24 mouse cellular contexts compared by ENCODE assay signal in genomic region chr11:87599395-87600089, GRCm38 (mm10). TPM values are rescaled to one million over a fixed set of nuclear protein-coding genes. Genes with fewer than 3 reads are reported as not detected.
A peak's percentile ranks its signal among the peaks of the same experiment; 100 is the strongest.
DNase-seq lines count a peak whose midpoint lies in the region; ATAC-seq lines count a peak whose summit lies in the region.
"Had no signal": no experiment of that assay in that cellular context is flagged by ENCODE, and none has a peak within 500 bp of the region (broad histone marks: within the 10 kb centered on the region; RNA-seq: fewer than 3 reads in every experiment).

No protein-coding gene starts in this region.

- H3K4me1 ChIP-seq in kidney, embryonic 15.5 days = peaks cover 28% of the 10 kb centered on the region
- peaks cover 17% of the 10 kb centered on the region for H3K4me1 ChIP-seq in stomach, embryonic 15.5 days
- H3K4me1 ChIP-seq in hindbrain, embryonic 12.5 days = peaks cover 27% of the 10 kb centered on the region

- 92% methylated on average over 13 of the region's 13 CpGs for WGBS in kidney, embryonic 15.5 days
- 83% methylated on average over 13 of the region's 13 CpGs for WGBS in stomach, embryonic 15.5 days
- WGBS in hindbrain, embryonic 12.5 days = 93% methylated on average over 13 of the region's 13 CpGs

- ATAC-seq in kidney, embryonic 15.5 days (replicated peaks; ENCODE audit: low FRiP score) = no peak
- no peak for ATAC-seq in stomach, embryonic 15.5 days (ENCODE audit: insufficient read depth, low FRiP score, low read depth)
- no peak for ATAC-seq in hindbrain, embryonic 12.5 days (ENCODE audit: low FRiP score)
- ATAC-seq: hindbrain, postnatal 0 days; midbrain, embryonic 13.5 days had no signal

- H3K27me3 ChIP-seq in kidney, embryonic 15.5 days = no peaks in the 10 kb centered on the region
- no peaks in the 10 kb centered on the region for H3K27me3 ChIP-seq in stomach, embryonic 15.5 days (replicated peaks)
- H3K27me3 ChIP-seq in hindbrain, embryonic 12.5 days = no peaks in the 10 kb centered on the region
- H3K27me3 ChIP-seq: CH12.LX; heart, embryonic 15.5 days; liver, embryonic 13.5 days; lung, embryonic 15.5 days; midbrain, embryonic 13.5 days; neural tube, embryonic 12.5 days had no signal

- peak; percentile 37 for DNase-seq in cerebellum, adult 9-11 months
- no peak for DNase-seq in cerebellum, postnatal 4 days (ENCODE audit: low spot score in 2 of 2)
- peak; percentile 9 for DNase-seq in kidney, postnatal 14 days
- DNase-seq in adipocyte (ENCODE audit: low spot score) = peak; percentile 52
- DNase-seq: cerebellum, postnatal 25 days; gastrocnemius, postnatal 10 days; heart, postnatal 4 days; liver, embryonic 13.5 days; right cerebral cortex, postnatal 4 days; thymus, postnatal 14 days had no signal

- H3K9me3 ChIP-seq in kidney, embryonic 15.5 days (replicated peaks) = no peaks in the 10 kb centered on the region
- no peaks in the 10 kb centered on the region for H3K9me3 ChIP-seq in stomach, embryonic 15.5 days
- no peaks in the 10 kb centered on the region for H3K9me3 ChIP-seq in hindbrain, embryonic 12.5 days (replicated peaks)
- H3K9me3 ChIP-seq: forebrain, embryonic 10.5 days; heart, embryonic 15.5 days; liver, embryonic 13.5 days; lung, embryonic 15.5 days; midbrain, embryonic 13.5 days; neural tube, embryonic 12.5 days had no signal

- H3K9ac ChIP-seq in kidney, embryonic 15.5 days = no peak overlapping the region
- H3K9ac ChIP-seq in stomach, embryonic 15.5 days = no peak overlapping the region
- no peak overlapping the region for H3K9ac ChIP-seq in hindbrain, embryonic 12.5 days
- H3K9ac ChIP-seq: heart, embryonic 15.5 days; liver, embryonic 13.5 days; lung, embryonic 15.5 days; midbrain, embryonic 13.5 days; neural tube, embryonic 12.5 days had no signal

- peaks cover 81% of the 10 kb centered on the region for H3K36me3 ChIP-seq in kidney, embryonic 15.5 days
- peaks cover 72% of the 10 kb centered on the region for H3K36me3 ChIP-seq in stomach, embryonic 15.5 days
- peaks cover 76% of the 10 kb centered on the region for H3K36me3 ChIP-seq in hindbrain, embryonic 12.5 days

- no peak overlapping the region for H3K4me2 ChIP-seq in kidney, embryonic 15.5 days
- H3K4me2 ChIP-seq in stomach, embryonic 15.5 days = no peak overlapping the region
- no peak overlapping the region for H3K4me2 ChIP-seq in hindbrain, embryonic 12.5 days (replicated peaks)
- H3K4me2 ChIP-seq: heart, embryonic 15.5 days; liver, embryonic 13.5 days; lung, embryonic 15.5 days; midbrain, embryonic 13.5 days; neural tube, embryonic 12.5 days had no signal

- H3K4me3 ChIP-seq in kidney, embryonic 15.5 days (replicated peaks) = no peak overlapping the region
- no peak overlapping the region for H3K4me3 ChIP-seq in stomach, embryonic 15.5 days (replicated peaks)
- no peak overlapping the region for H3K4me3 ChIP-seq in hindbrain, embryonic 12.5 days
- H3K4me3 ChIP-seq: forebrain, embryonic 10.5 days; heart, adult 2 months; heart, embryonic 15.5 days; liver, embryonic 13.5 days; lung, embryonic 15.5 days; midbrain, embryonic 13.5 days; neural tube, embryonic 12.5 days had no signal

- no peak overlapping the region for H3K27ac ChIP-seq in kidney, embryonic 15.5 days
- peak overlapping the region; percentile 3; the same call in 1 of the 2 replicates for H3K27ac ChIP-seq in stomach, embryonic 15.5 days
- H3K27ac ChIP-seq in hindbrain, embryonic 12.5 days = no peak overlapping the region
- H3K27ac ChIP-seq: forebrain, embryonic 10.5 days; heart, adult 2 months; heart, embryonic 15.5 days; hindbrain, postnatal 0 days; liver, embryonic 13.5 days; lung, embryonic 15.5 days; midbrain, embryonic 13.5 days; neural tube, embryonic 12.5 days had no signal

RNA-seq across cellular contexts. Expression of gene Mtmr4, which starts 7.6 kb away (rescaled TPM):
- 38.5 and 39.4 TPM in 2 replicates for polyA plus RNA-seq in kidney, embryonic 15.5 days (2015; fragmentation: Nextera tagmentation; extraction: Ambion mirVana)
- polyA plus RNA-seq in stomach, embryonic 15.5 days (2015; fragmentation: Nextera tagmentation; extraction: Ambion mirVana) = 25.6 and 26.5 TPM in 2 replicates
- polyA plus RNA-seq in hindbrain, embryonic 12.5 days (2016; fragmentation: Nextera tagmentation; extraction: Ambion mirVana) = 81.2 and 86.8 TPM in 2 replicates

RNA-seq across cellular contexts. Expression of gene Hsf5, which starts 17.4 kb away (rescaled TPM):
- 0.26 TPM in 2 replicates for polyA plus RNA-seq in kidney, embryonic 15.5 days (2015; fragmentation: Nextera tagmentation; extraction: Ambion mirVana)
- 0.26 and 0.31 TPM in 2 replicates for polyA plus RNA-seq in stomach, embryonic 15.5 days (2015; fragmentation: Nextera tagmentation; extraction: Ambion mirVana)
- polyA plus RNA-seq in hindbrain, embryonic 12.5 days (2016; fragmentation: Nextera tagmentation; extraction: Ambion mirVana) = 0.43 and 0.45 TPM in 2 replicates

RNA-seq across cellular contexts. Expression of gene Sept4, which starts 30.8 kb away (rescaled TPM):
- polyA plus RNA-seq in kidney, embryonic 15.5 days (2015; fragmentation: Nextera tagmentation; extraction: Ambion mirVana) = 54.7 and 60.8 TPM in 2 replicates
- polyA plus RNA-seq in stomach, embryonic 15.5 days (2015; fragmentation: Nextera tagmentation; extraction: Ambion mirVana) = 22.2 and 23.7 TPM in 2 replicates
- polyA plus RNA-seq in hindbrain, embryonic 12.5 days (2016; fragmentation: Nextera tagmentation; extraction: Ambion mirVana) = 13.1 and 14.1 TPM in 2 replicates

RNA-seq across cellular contexts. Expression of gene Gm11492, which starts 33.1 kb away (rescaled TPM):
- not detected in 2 replicates for polyA plus RNA-seq in kidney, embryonic 15.5 days (2015; fragmentation: Nextera tagmentation; extraction: Ambion mirVana)
- polyA plus RNA-seq in stomach, embryonic 15.5 days (2015; fragmentation: Nextera tagmentation; extraction: Ambion mirVana) = not detected in 2 replicates
- not detected in 2 replicates for polyA plus RNA-seq in hindbrain, embryonic 12.5 days (2016; fragmentation: Nextera tagmentation; extraction: Ambion mirVana)
- polyA plus RNA-seq: brain, embryonic 14.5 days; forebrain, embryonic 10.5 days; heart, embryonic 15.5 days; hindbrain, postnatal 0 days; large intestine, adult 2 months; limb, embryonic 11.5 days; liver, embryonic 13.5 days; lung, embryonic 15.5 days; midbrain, embryonic 13.5 days; neural tube, embryonic 12.5 days had no signal

Comparison
In these comparisons a context has a peak if more than half of its experiments do, and no peak if none do; other contexts are left out.
1. DNase-seq: peak in cerebellum, adult 9-11 months (single experiment), kidney, postnatal 14 days (single experiment) and adipocyte (single experiment); none in cerebellum, postnatal 4 days (0 of 2).